In the genomic region with DNA sequence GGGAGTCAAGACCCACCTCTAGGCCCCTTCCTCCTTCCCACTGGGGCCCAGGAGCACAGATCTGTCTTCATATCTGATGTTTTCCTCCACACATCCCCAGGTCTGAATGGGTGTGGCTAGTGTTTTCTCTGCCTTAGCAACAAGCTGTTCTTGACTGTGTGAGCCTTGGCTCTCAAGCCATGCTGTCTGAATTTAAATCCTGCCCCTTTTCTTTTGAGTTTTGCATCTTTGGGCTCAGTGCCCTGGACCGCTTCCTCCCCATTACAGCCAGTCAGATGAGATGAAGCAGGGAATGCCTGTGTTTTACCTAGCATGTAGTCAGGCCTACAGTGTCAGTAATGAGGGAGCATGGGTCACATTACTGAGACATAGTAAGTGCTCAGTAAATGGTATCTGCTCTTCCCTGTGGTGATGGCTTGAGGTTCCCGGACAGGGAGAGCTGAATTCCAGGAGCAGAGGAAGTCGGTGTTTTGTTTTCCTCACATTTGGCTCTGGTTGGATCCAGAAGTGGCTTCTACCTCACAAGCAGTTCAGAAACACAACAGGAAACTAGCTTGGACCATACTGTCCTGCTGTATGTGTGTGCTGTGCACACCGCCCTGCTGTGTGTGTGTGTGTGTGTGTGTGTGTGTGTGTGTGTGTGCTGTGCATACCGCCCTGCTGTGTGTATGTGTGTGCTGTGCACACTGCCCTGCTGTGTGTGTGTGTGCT, we compare ENCODE assay signal across 8 mouse cellular contexts. TPM values are rescaled to one million over a fixed set of nuclear protein-coding genes. Genes with fewer than 3 reads are reported as not detected.
DNase-seq lines count a peak whose midpoint lies in the region; ATAC-seq and TF ChIP-seq lines count a peak whose summit lies in the region.

No protein-coding gene starts in this region.

- no peak for TF ChIP-seq CTCF in kidney, postnatal 0 days (IDR thresholded peaks at IDR 0.05; ENCODE audit: low read depth)
- no peak for TF ChIP-seq CTCF in heart, postnatal 0 days (IDR thresholded peaks at IDR 0.05; ENCODE audit: low read depth)

- no peak overlapping the region for H3K4me2 ChIP-seq in kidney, postnatal 0 days (ENCODE audit: low read length)
- no peak overlapping the region for H3K4me2 ChIP-seq in heart, postnatal 0 days (ENCODE audit: low read depth, low read length)
- H3K4me2 ChIP-seq in myocyte (ENCODE audit: low read depth), result peak overlapping the region; percentile 57
- H3K4me2 ChIP-seq in midbrain, embryonic 11.5 days, result no peak overlapping the region

- no peaks in the 10 kb centered on the region for H3K9me3 ChIP-seq in kidney, postnatal 0 days (replicated peaks; ENCODE audit: low read length)
- H3K9me3 ChIP-seq in heart, postnatal 0 days (replicated peaks; ENCODE audit: control insufficient read depth, low read length), result no peaks in the 10 kb centered on the region
- H3K9me3 ChIP-seq in midbrain, embryonic 11.5 days (ENCODE audit: control insufficient read depth, low read length), result no peaks in the 10 kb centered on the region

- H3K79me2 ChIP-seq in myocyte (ENCODE audit: control insufficient read depth, insufficient read depth), result peaks cover 87% of the 10 kb centered on the region

- H3K36me3 ChIP-seq in kidney, postnatal 0 days (ENCODE audit: insufficient read depth, low read length), result no peaks in the 10 kb centered on the region
- H3K36me3 ChIP-seq in heart, postnatal 0 days (replicated peaks; ENCODE audit: control insufficient read depth, insufficient read depth, low read length), result no peaks in the 10 kb centered on the region
- no peaks in the 10 kb centered on the region for H3K36me3 ChIP-seq in myocyte (ENCODE audit: control insufficient read depth, insufficient read depth)
- H3K36me3 ChIP-seq in midbrain, embryonic 11.5 days (ENCODE audit: control insufficient read depth, insufficient read depth, low read length), result no peaks in the 10 kb centered on the region

- WGBS in kidney, postnatal 0 days, result 62% methylated on average over 5 of the region's 5 CpGs
- WGBS in heart, postnatal 0 days, result 57% methylated on average over 5 of the region's 5 CpGs
- 83% methylated on average over 5 of the region's 5 CpGs for WGBS in midbrain, embryonic 11.5 days

- no peak overlapping the region for H3K9ac ChIP-seq in kidney, postnatal 0 days (ENCODE audit: low read depth, low read length)
- no peak overlapping the region for H3K9ac ChIP-seq in heart, postnatal 0 days (replicated peaks; ENCODE audit: low read depth, low read length)
- no peak overlapping the region for H3K9ac ChIP-seq in midbrain, embryonic 11.5 days (ENCODE audit: low read length)

- no peak for TF ChIP-seq POLR2A in myocyte (IDR thresholded peaks at IDR 0.05; ENCODE audit: insufficient read length, low read depth)

- DNase-seq in kidney, postnatal 0 days (ENCODE audit: low spot score), result peak; percentile 27
- DNase-seq in kidney, adult 8-10 months, result no peak
- peak; percentile 13 for DNase-seq in T-cell, adult 2 months (ENCODE audit: low spot score)
- DNase-seq in heart, postnatal 0 days (ENCODE audit: low spot score), result no peak
- no peak for DNase-seq in spleen, postnatal 36 days (ENCODE audit: low spot score in 2 of 2)
- DNase-seq in thymus, adult 18-20 months, result no peak
- no peak for DNase-seq in midbrain, embryonic 11.5 days (ENCODE audit: low spot score, missing footprints)

- H3K4me3 ChIP-seq in kidney, postnatal 0 days (replicated peaks; ENCODE audit: low read depth, low read length), result no peak overlapping the region
- no peak overlapping the region for H3K4me3 ChIP-seq in heart, postnatal 0 days (ENCODE audit: low read depth, low read length)
- no peak overlapping the region for H3K4me3 ChIP-seq in myocyte
- no peak overlapping the region for H3K4me3 ChIP-seq in midbrain, embryonic 11.5 days (ENCODE audit: low read depth, low read length)

- H3K27me3 ChIP-seq in kidney, postnatal 0 days (ENCODE audit: insufficient read depth, low read length), result no peaks in the 10 kb centered on the region
- no peaks in the 10 kb centered on the region for H3K27me3 ChIP-seq in heart, postnatal 0 days (ENCODE audit: control insufficient read depth, insufficient read depth, low read length)
- no peaks in the 10 kb centered on the region for H3K27me3 ChIP-seq in myocyte (ENCODE audit: control insufficient read depth, insufficient read depth, insufficient read length)
- H3K27me3 ChIP-seq in midbrain, embryonic 11.5 days (ENCODE audit: control insufficient read depth, insufficient read depth, low read length), result no peaks in the 10 kb centered on the region

- H3ac ChIP-seq in myocyte (ENCODE audit: control insufficient read depth, insufficient read length), result no peak overlapping the region

- H3K27ac ChIP-seq in kidney, postnatal 0 days, result peak overlapping the region; percentile 27; the same call in 1 of the 2 replicates
- H3K27ac ChIP-seq in heart, postnatal 0 days (ENCODE audit: low read depth), result peak overlapping the region; percentile 60
- no peak overlapping the region for H3K27ac ChIP-seq in midbrain, embryonic 11.5 days (ENCODE audit: low read depth, low read length)

- no peak for TF ChIP-seq EP300 in heart, postnatal 0 days (IDR thresholded peaks at IDR 0.05; ENCODE audit: low read depth)

- H3K4me1 ChIP-seq in kidney, postnatal 0 days (replicated peaks; ENCODE audit: insufficient read depth, low read length), result peaks cover 27% of the 10 kb centered on the region
- H3K4me1 ChIP-seq in heart, postnatal 0 days (ENCODE audit: control insufficient read depth, insufficient read depth), result peaks cover 65% of the 10 kb centered on the region
- no peaks in the 10 kb centered on the region for H3K4me1 ChIP-seq in midbrain, embryonic 11.5 days (ENCODE audit: control insufficient read depth, insufficient read depth, low read length)

- no peak for ATAC-seq in kidney, postnatal 0 days (replicated peaks; ENCODE audit: low FRiP score, low read depth)
- peak; percentile 33; the same call in 1 of the 2 replicates for ATAC-seq in heart, postnatal 0 days (ENCODE audit: insufficient read depth, low read depth)
- no peak for ATAC-seq in midbrain, embryonic 11.5 days (ENCODE audit: low FRiP score)

TF ChIP-seq in myocyte, 11 proteins besides CTCF, POLR2A, EP300 and RAD21:
- TF ChIP-seq USF1 (IDR thresholded peaks at IDR 0.05; ENCODE audit: low read depth), result no peak
- no peak for TF ChIP-seq E2F4 (IDR thresholded peaks at IDR 0.05; ENCODE audit: insufficient read depth)
- no peak for TF ChIP-seq TCF3 (IDR thresholded peaks at IDR 0.05; ENCODE audit: insufficient read length, low read depth)
- no peak for TF ChIP-seq REST (IDR thresholded peaks at IDR 0.05; ENCODE audit: insufficient read depth, insufficient read length)
- TF ChIP-seq SRF (IDR thresholded peaks at IDR 0.05; ENCODE audit: control insufficient read depth, insufficient read length, low read depth), result no peak
- no peak for TF ChIP-seq MYOD1 (IDR thresholded peaks at IDR 0.05; ENCODE audit: control insufficient read depth in 1 of 3, insufficient read length in 2 of 3, low read depth in 2 of 3)
- no peak for TF ChIP-seq MAX (IDR thresholded peaks at IDR 0.05; ENCODE audit: low read depth)
- TF ChIP-seq POLR2AphosphoS2 (IDR thresholded peaks at IDR 0.05; ENCODE audit: insufficient read length, low read depth), result no peak
- TF ChIP-seq CEBPB (IDR thresholded peaks at IDR 0.05; ENCODE audit: insufficient read depth, poor library complexity, severe bottlenecking), result no peak
- TF ChIP-seq TCF12 (IDR thresholded peaks at IDR 0.05; ENCODE audit: insufficient read depth, poor library complexity, severe bottlenecking), result no peak
- no peak for TF ChIP-seq MYOG (IDR thresholded peaks at IDR 0.05; ENCODE audit: control insufficient read depth in 1 of 3, insufficient read depth in 1 of 3, insufficient read length in 2 of 3, low read depth in 2 of 3)

RNA-seq across cellular contexts. Expression of a gene that starts 16.6 kb away (rescaled TPM):
- 304 and 348 TPM in 2 replicates for polyA plus RNA-seq in kidney, postnatal 0 days (2015; fragmentation: Nextera tagmentation; extraction: Ambion mirVana)
- 131 and 177 TPM in 2 replicates for total RNA-seq in heart, postnatal 0 days (2014; rRNA removed; ENCODE audit: low replicate concordance)
- 355 and 363 TPM in 2 replicates for polyA plus RNA-seq in heart, postnatal 0 days (2015; fragmentation: Nextera tagmentation; extraction: Ambion mirVana)
- 247 TPM for polyA plus RNA-seq in myocyte (2012; fragmentation: generic; extraction: Trizol)
- polyA plus RNA-seq in midbrain, embryonic 11.5 days (2014; fragmentation: Nextera tagmentation; extraction: Ambion mirVana), result 244 and 249 TPM in 2 replicates

Comparison
In these comparisons a context has a peak if more than half of its experiments do, and no peak if none do; other contexts are left out.
1. DNase-seq: peak in kidney, postnatal 0 days (single experiment) and T-cell, adult 2 months (single experiment); none in kidney, adult 8-10 months (0 of 2), heart, postnatal 0 days (single experiment), spleen, postnatal 36 days (0 of 2), thymus, adult 18-20 months (0 of 2) and midbrain, embryonic 11.5 days (single experiment).